Mouse (Mus musculus): Measurements from ENCODE around the gene Gm43552.

DNA sequence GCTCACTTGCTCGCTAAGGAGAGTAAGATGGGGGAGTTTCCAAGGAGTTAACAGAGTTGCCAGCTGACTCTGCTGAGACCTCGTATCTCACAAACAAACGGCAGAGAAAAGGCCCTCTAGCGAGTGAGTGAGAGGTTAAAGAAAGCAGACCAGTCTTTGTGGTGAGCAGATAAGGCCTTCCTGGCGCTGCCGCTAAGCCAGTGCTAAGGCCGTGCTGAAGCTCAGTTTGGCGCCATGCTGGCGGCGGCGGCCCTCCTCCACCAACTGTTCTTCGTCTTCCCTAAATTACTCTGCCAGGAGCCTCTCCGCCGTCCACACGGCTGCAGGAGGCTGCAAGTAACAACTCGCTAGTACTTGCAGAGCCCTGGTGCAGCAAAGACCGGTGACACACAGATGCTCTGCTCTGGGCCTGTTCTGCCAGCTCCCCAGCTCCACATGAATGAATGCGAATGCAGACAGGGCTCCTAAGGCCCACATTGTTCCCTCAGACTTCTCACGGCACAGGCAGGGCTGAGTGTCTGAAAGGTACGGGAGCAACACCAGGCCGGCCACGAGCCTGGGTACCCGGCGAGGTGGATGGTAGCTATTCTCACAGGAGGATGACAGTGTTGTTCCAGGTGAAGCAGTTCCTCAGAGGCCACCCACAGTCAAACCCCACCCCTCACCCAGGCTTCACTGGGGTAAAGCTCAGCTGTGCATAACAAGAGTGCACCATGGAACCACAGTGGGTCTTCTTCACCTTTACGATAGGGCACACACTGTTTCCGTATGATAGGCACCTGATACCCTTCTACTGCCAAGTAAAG, 76.8 kb downstream of the Gm43552 start:
- TF ChIP-seq TAL1 (IDR thresholded peaks at IDR 0.05; ENCODE audit: low read length) (no peak), GATA1 (IDR thresholded peaks at IDR 0.05; ENCODE audit: low read length) (no peak; the same call in 1 of the 2 replicates)
